25 mouse cellular contexts compared by ENCODE assay signal in the genomic region with DNA sequence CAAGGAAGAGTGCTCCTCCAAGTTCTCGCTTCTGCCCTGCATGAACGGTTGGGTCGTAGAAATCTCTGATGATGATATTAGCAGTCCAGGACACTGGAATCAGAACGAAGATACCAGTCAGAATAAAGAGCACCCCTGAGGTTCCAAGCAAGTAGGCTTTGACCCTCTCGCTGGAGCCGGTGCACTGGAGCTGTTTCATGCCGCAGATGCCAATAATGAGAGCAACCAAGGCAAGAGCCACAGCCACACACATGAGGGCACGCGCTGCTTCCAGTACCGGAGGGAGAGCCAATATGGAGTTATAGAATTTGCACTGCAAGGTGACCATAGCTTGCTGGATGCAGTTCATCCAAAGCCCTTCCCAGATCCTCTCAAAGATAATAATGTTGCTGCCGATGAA. TPM values are rescaled to one million over a fixed set of nuclear protein-coding genes. Genes with fewer than 3 reads are reported as not detected.
A peak's percentile ranks its signal among the peaks of the same experiment; 100 is the strongest.
DNase-seq lines count a peak whose midpoint lies in the region; ATAC-seq lines count a peak whose summit lies in the region.
"Had no signal": no experiment of that assay in that cellular context is flagged by ENCODE, and none has a peak within 500 bp of the region (broad histone marks: within the 10 kb centered on the region; RNA-seq: fewer than 3 reads in every experiment).

No protein-coding gene starts in this region.

- H3K4me2 ChIP-seq in heart, embryonic 12.5 days: no peak overlapping the region

- ATAC-seq in heart, embryonic 12.5 days (ENCODE audit: insufficient number of reproducible peaks, low FRiP score): no peak
- ATAC-seq: activated CD4-positive, CD25-positive, alpha-beta regulatory T cell, adult 4 months; CD4-positive, CD25-positive, alpha-beta regulatory T cell, adult 4 months; Patski had no signal

- H3K27me3 ChIP-seq in heart, embryonic 10.5 days (ENCODE audit: insufficient read depth, poor library complexity, severe bottlenecking): no peaks in the 10 kb centered on the region
- H3K27me3 ChIP-seq in heart, embryonic 12.5 days (replicated peaks): no peaks in the 10 kb centered on the region
- H3K27me3 ChIP-seq: CH12.LX, Patski had no signal

- no peak overlapping the region for H3K4me3 ChIP-seq in heart, embryonic 10.5 days
- no peak overlapping the region for H3K4me3 ChIP-seq in heart, embryonic 12.5 days

- no peaks in the 10 kb centered on the region for H3K9me3 ChIP-seq in heart, embryonic 10.5 days
- no peaks in the 10 kb centered on the region for H3K9me3 ChIP-seq in heart, embryonic 12.5 days (replicated peaks)

- no peak overlapping the region for H3K27ac ChIP-seq in heart, embryonic 10.5 days
- H3K27ac ChIP-seq in heart, embryonic 12.5 days (ENCODE audit: poor library complexity, severe bottlenecking): no peak overlapping the region

- no peaks in the 10 kb centered on the region for H3K36me3 ChIP-seq in heart, embryonic 10.5 days
- no peaks in the 10 kb centered on the region for H3K36me3 ChIP-seq in heart, embryonic 12.5 days
- H3K36me3 ChIP-seq: G1E had no signal

- DNase-seq in heart, adult 11 months: peak; percentile 82
- no peak for DNase-seq in heart, adult 8-10 months (ENCODE audit: low spot score)
- peak; percentile 74 for DNase-seq in heart, embryonic 10.5 days (ENCODE audit: low spot score)
- DNase-seq: adrenal gland, adult 2 months; adrenal gland, adult 8-10 months; adrenal gland, postnatal 10 days; adrenal gland, postnatal 14 days; adrenal gland, postnatal 25 days; adrenal gland, postnatal 36 days; B cell, adult 2 months; cerebellum, adult 11 months; cerebellum, adult 11-12 months; cerebellum, adult 18-20 months had no signal

- no peaks in the 10 kb centered on the region for H3K4me1 ChIP-seq in heart, embryonic 10.5 days
- H3K4me1 ChIP-seq in heart, embryonic 12.5 days (replicated peaks): no peaks in the 10 kb centered on the region

- H3K9ac ChIP-seq in heart, embryonic 12.5 days: no peak overlapping the region

- 93% methylated on average over 11 of the region's 11 CpGs for WGBS in heart, embryonic 10.5 days
- WGBS in heart, embryonic 12.5 days: 91% methylated on average over 11 of the region's 11 CpGs

RNA-seq across cellular contexts. Expression of gene Cldn17, which starts 0.4 kb away (rescaled TPM):
- not detected for total RNA-seq in heart, adult 8-10 months (2022)
- not detected in 2 replicates for polyA plus RNA-seq in heart, embryonic 10.5 days (2016; fragmentation: Nextera tagmentation; extraction: Ambion mirVana)
- not detected in 2 replicates for polyA plus RNA-seq in heart, embryonic 12.5 days (2016; fragmentation: Nextera tagmentation; extraction: Ambion mirVana)
- total RNA-seq: adrenal gland, adult 18-20 months; adrenal gland, adult 2 months; adrenal gland, adult 8-10 months; adrenal gland, postnatal 10 days; adrenal gland, postnatal 14 days; adrenal gland, postnatal 25 days; adrenal gland, postnatal 36 days; adrenal gland, postnatal 4 days; CH12.LX; ES-E14; MEL had no signal
- polyA plus RNA-seq: activated CD4-positive, CD25-positive, alpha-beta regulatory T cell, adult 4 months; adrenal gland, adult 2 months; brain, embryonic 14.5 days; C2C12; CD4-positive, CD25-positive, alpha-beta regulatory T cell, adult 4 months; G1E; Patski had no signal

RNA-seq across cellular contexts. Expression of gene Cldn8, which starts 56.6 kb away (rescaled TPM):
- not detected for total RNA-seq in heart, adult 8-10 months (2022)
- 0.57 and 2.1 TPM in 2 replicates for polyA plus RNA-seq in heart, embryonic 10.5 days (2016; fragmentation: Nextera tagmentation; extraction: Ambion mirVana)
- polyA plus RNA-seq in heart, embryonic 12.5 days (2016; fragmentation: Nextera tagmentation; extraction: Ambion mirVana): 0.34 TPM in 1 of 2 replicates, not detected in the other
- total RNA-seq: adrenal gland, adult 18-20 months; adrenal gland, adult 2 months; adrenal gland, adult 8-10 months; adrenal gland, postnatal 10 days; adrenal gland, postnatal 14 days; adrenal gland, postnatal 25 days; adrenal gland, postnatal 36 days; CH12.LX; G1E; MEL had no signal
- polyA plus RNA-seq: activated CD4-positive, CD25-positive, alpha-beta regulatory T cell, adult 4 months; adrenal gland, adult 2 months; C2C12; CD4-positive, CD25-positive, alpha-beta regulatory T cell, adult 4 months; G1E had no signal
